Mouse (Mus musculus): Measurements from ENCODE around the gene Muc4. TPM values are rescaled to one million over a fixed set of nuclear protein-coding genes. Genes with fewer than 3 reads are reported as not detected.

Muc4 gene
- polyA plus RNA-seq (2012; ENCODE audit: low replicate concordance) = 0.01 TPM in 1 of 2 replicates, not detected in the other

DNA sequence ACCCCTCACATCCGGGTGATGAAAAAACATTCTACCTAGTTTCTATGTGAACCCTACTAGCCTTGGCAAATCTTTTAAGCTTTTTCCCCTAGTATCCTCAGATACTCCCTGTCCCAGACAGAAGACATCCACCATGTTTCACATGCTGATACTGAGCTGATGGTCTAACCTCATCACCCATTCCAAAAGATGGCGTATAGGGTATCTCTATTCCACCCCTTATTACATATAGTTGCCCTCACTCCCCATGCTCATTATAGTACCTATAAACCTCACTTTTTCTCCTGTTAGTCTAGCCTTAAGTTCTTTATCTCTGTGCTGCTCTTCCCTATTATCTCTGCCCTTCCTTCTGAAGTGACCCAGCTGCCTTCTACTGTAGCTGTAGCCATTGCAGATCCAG is at the start of gene Muc4:
Gene Muc4 (plus strand): TSS at position 301 of the 400 bp plus-strand sequence.

DNA sequence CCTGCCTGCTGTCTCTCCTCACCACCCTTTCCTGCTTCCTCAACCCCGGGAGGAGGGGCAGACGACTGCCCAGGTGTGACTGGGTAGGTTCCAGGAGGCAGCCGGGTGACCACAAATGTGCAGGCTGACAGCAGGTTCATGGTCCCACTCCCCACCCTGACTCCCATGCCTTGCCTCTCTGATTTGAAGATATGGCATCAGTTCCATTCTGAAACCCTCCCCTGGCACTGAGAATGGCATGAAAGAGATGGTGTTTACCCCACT is 61.7 kb downstream of the Muc4 start, which contains the start of gene Muc20:
Gene Muc20 (minus strand): TSS at position 10 of the 264 bp plus-strand sequence.

DNA sequence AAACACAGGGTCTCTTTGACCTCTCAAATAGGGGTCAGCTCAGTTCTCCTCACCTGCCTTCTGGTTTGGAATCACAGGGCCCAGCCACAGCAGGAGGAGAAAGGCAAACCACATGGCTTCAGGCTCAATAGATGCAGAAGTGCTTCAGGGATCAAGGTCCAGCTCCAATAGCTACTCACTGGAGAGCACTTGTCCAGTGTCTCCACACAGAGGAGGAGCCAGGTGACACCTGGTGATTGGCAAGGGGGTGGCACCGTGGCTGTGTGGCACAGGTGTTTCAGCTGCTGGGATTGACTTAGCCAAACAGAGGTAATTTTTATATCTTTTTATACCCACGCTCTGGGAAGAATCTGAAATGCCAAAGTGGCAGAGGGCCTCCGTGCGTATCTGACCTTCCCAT is 74.6 kb downstream of the Muc4 start, which contains the start of gene Smbd1:
Gene Smbd1 (minus strand): TSS at position 157 of the 400 bp plus-strand sequence.

Other genes with a start within 250 kb of the Muc4 start
- not detected in 2 replicates for gene Slc51a, start 248.0 kb upstream of the Muc4 start, polyA plus RNA-seq (2012; ENCODE audit: low replicate concordance)
- not detected in 2 replicates for gene Zdhhc19, start 239.6 kb upstream of the Muc4 start, polyA plus RNA-seq (2012; ENCODE audit: low replicate concordance)
- 0.64 and 11.6 TPM in 2 replicates for gene Tfrc, start 127.0 kb upstream of the Muc4 start, polyA plus RNA-seq (2012; ENCODE audit: low replicate concordance)
- gene Tnk2, start 92.0 kb upstream of the Muc4 start, polyA plus RNA-seq (2012; ENCODE audit: low replicate concordance) = 311 and 674 TPM in 2 replicates
- 0.34 and 0.39 TPM in 2 replicates for gene Muc20, start 61.5 kb downstream of the Muc4 start, polyA plus RNA-seq (2012; ENCODE audit: low replicate concordance)
- not detected in 2 replicates for gene Smbd1, start 74.6 kb downstream of the Muc4 start, polyA plus RNA-seq (2012; ENCODE audit: low replicate concordance)
- 99.9 and 144 TPM in 2 replicates for gene Fyttd1, start 141.6 kb downstream of the Muc4 start, polyA plus RNA-seq (2012; ENCODE audit: low replicate concordance)
- 27.4 and 37.2 TPM in 2 replicates for gene Rubcn, start 141.9 kb downstream of the Muc4 start, polyA plus RNA-seq (2012; ENCODE audit: low replicate concordance)
- 14.1 and 22.2 TPM in 2 replicates for gene Lrch3, start 178.2 kb downstream of the Muc4 start, polyA plus RNA-seq (2012; ENCODE audit: low replicate concordance)

All from hematopoietic multipotent progenitor cell, adult 10-12 weeks (in vitro differentiated cells).